Mouse (Mus musculus): ENCODE data around the gene Cfd. TPM values are rescaled to one million over a fixed set of nuclear protein-coding genes. Genes with fewer than 3 reads are reported as not detected.

Gene Cfd
- polyA plus RNA-seq, 1 experiment from 2014 or later: not detected

DNA sequence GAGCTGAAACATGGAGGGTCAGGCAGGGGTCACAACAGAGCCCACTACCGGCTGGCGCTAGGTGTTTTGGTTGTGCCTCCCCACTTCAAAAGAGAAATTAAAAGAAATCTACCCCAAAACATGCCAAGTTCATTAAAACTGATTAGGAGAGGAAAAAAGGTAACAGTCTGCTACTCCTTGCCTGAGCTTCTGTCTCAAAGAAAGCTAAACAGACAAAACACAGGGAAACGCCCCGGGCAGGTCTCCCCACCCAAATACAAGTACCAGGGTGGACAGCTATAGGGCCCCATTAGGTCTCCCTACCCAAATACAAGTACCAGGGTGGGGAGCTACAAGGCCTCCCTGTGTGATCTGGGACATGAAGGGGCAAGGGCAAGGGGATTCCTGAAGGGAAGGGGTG, 19.9 kb downstream of the Cfd start, which contains the start of gene Gm26602:
Gene Gm26602, plus strand, starts transcription at position 301 of the 400 bp plus-strand sequence.
- Histone ChIP-seq H3K4me2 (no peak within 1 kb of the TSS), H3K9me3 (ENCODE audit: control insufficient read depth, low read length) (no peaks in the 10 kb centered on the region), H3K36me3 (ENCODE audit: control insufficient read depth, insufficient read depth, low read length) (0 out of 2 replicates have a peak, but pooled peaks cover 6% of the 10 kb centered on the region), H3K9ac (ENCODE audit: low read length) (no peak within 1 kb of the TSS), H3K4me3 (ENCODE audit: low read depth, low read length) (no peak within 1 kb of the TSS), H3K27ac (ENCODE audit: low read depth, low read length) (no peak within 1 kb of the TSS), H3K4me1 (ENCODE audit: control insufficient read depth, insufficient read depth, low read length) (peaks cover 15% of the 10 kb centered on the region), H3K27me3 (ENCODE audit: control insufficient read depth, insufficient read depth, low read length) (no peaks in the 10 kb centered on the region)
- WGBS: 94% methylated on average over 4 of the region's 4 CpGs
- DNase-seq (ENCODE audit: low spot score, missing footprints) (no peak), ATAC-seq (ENCODE audit: low FRiP score) (no peak)

DNA sequence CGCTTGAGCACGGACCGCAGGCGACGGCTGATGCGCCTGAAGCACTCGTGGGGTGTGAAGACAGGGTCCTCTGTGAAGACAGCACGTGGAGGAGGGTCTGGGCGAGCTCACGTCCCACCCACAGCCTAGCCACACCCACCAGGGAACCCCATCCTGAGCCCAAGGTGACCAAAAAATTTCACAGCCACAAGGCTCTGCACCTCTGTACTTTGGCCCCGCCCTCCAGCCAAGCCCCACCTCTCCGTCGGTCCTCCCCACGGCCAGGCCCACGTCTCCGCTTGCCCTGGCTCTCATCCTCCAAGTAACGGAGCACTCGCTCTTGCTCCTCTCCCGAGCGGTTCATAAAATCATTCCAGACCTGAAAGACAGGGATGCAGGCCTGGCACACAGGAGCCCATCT, 21.8 kb downstream of the Cfd start:
- Histone ChIP-seq H3K36me3 (ENCODE audit: control insufficient read depth, insufficient read depth, low read length) (no peaks in the 10 kb centered on the region), H3K27ac (ENCODE audit: low read depth, low read length) (no peak overlapping the region), H3K27me3 (ENCODE audit: control insufficient read depth, insufficient read depth, low read length) (peaks cover 2% of the 10 kb centered on the region), H3K4me2 (no peak overlapping the region), H3K9ac (ENCODE audit: low read length) (no peak overlapping the region), H3K4me1 (ENCODE audit: control insufficient read depth, insufficient read depth, low read length) (peaks cover 21% of the 10 kb centered on the region), H3K4me3 (ENCODE audit: low read depth, low read length) (no peak overlapping the region), H3K9me3 (ENCODE audit: control insufficient read depth, low read length) (no peaks in the 10 kb centered on the region)
- ATAC-seq (ENCODE audit: low FRiP score) (no peak), DNase-seq (ENCODE audit: low spot score, missing footprints) (no peak)
- 65% methylated on average over 20 of the region's 20 CpGs for WGBS

- ATAC-seq (ENCODE audit: low FRiP score) (no peak), DNase-seq (ENCODE audit: low spot score, missing footprints) (no peak)
- H3K4me1 ChIP-seq (ENCODE audit: control insufficient read depth, insufficient read depth, low read length): peaks cover 15% of the 10 kb centered on the region
- no peaks in the 10 kb centered on the region for H3K36me3 ChIP-seq (ENCODE audit: control insufficient read depth, insufficient read depth, low read length)
- no peak overlapping the region for H3K27ac ChIP-seq (ENCODE audit: low read depth, low read length)
- peaks cover 22% of the 10 kb centered on the region for H3K27me3 ChIP-seq (ENCODE audit: control insufficient read depth, insufficient read depth, low read length)
- H3K9me3 ChIP-seq (ENCODE audit: control insufficient read depth, low read length): no peaks in the 10 kb centered on the region
- no peak overlapping the region for H3K4me2 ChIP-seq
- no peak overlapping the region for H3K9ac ChIP-seq (ENCODE audit: low read length)
- 66% methylated on average over 11 of the region's 11 CpGs for WGBS
- no peak overlapping the region for H3K4me3 ChIP-seq (ENCODE audit: low read depth, low read length)
Observed at GRCm38 (mm10) chr10:79914131-79914947, 23.7 kb downstream of the Cfd start.

- ATAC-seq (ENCODE audit: low FRiP score) (no peak), DNase-seq (ENCODE audit: low spot score, missing footprints) (no peak)
- Histone ChIP-seq H3K9me3 (ENCODE audit: control insufficient read depth, low read length) (no peaks in the 10 kb centered on the region), H3K27me3 (ENCODE audit: control insufficient read depth, insufficient read depth, low read length) (peaks cover 29% of the 10 kb centered on the region), H3K4me2 (no peak overlapping the region), H3K27ac (ENCODE audit: low read depth, low read length) (no peak overlapping the region), H3K4me1 (ENCODE audit: control insufficient read depth, insufficient read depth, low read length) (peaks cover 18% of the 10 kb centered on the region), H3K4me3 (ENCODE audit: low read depth, low read length) (no peak overlapping the region), H3K36me3 (ENCODE audit: control insufficient read depth, insufficient read depth, low read length) (no peaks in the 10 kb centered on the region), H3K9ac (ENCODE audit: low read length) (no peak overlapping the region)
- 73% methylated on average over 7 of the region's 7 CpGs for WGBS
Observed at GRCm38 (mm10) chr10:79914948-79915596, 24.4 kb downstream of the Cfd start.

- DNase-seq (ENCODE audit: low spot score, missing footprints): no peak
- ATAC-seq (ENCODE audit: low FRiP score): no peak
- Histone ChIP-seq H3K36me3 (ENCODE audit: control insufficient read depth, insufficient read depth, low read length) (no peaks in the 10 kb centered on the region), H3K4me3 (ENCODE audit: low read depth, low read length) (peak overlapping the region; percentile 72), H3K4me2 (peak overlapping the region; percentile 94), H3K9me3 (ENCODE audit: control insufficient read depth, low read length) (no peaks in the 10 kb centered on the region), H3K27ac (ENCODE audit: low read depth, low read length) (0 out of 2 replicates have a peak overlapping the region, but pooled peaks have one; percentile 35), H3K4me1 (ENCODE audit: control insufficient read depth, insufficient read depth, low read length) (peaks cover 27% of the 10 kb centered on the region), H3K9ac (ENCODE audit: low read length) (peak overlapping the region; percentile 92), H3K27me3 (ENCODE audit: control insufficient read depth, insufficient read depth, low read length) (peaks cover 39% of the 10 kb centered on the region)
- 6% methylated on average over 8 of the region's 8 CpGs for WGBS
Observed at GRCm38 (mm10) chr10:79916081-79916480, 25.4 kb downstream of the Cfd start.

GRCm38 (mm10) chr10:79916808-79917531, 26.3 kb downstream of the Cfd start, which contains the start of gene Kiss1r:
TSS of gene Kiss1r (plus strand) at chr10:79916971.
- H3K4me3 ChIP-seq (ENCODE audit: low read depth, low read length): peak within 1 kb of the TSS; percentile 72
- peaks cover 48% of the 10 kb centered on the region for H3K27me3 ChIP-seq (ENCODE audit: control insufficient read depth, insufficient read depth, low read length)
- peaks cover 33% of the 10 kb centered on the region for H3K4me1 ChIP-seq (ENCODE audit: control insufficient read depth, insufficient read depth, low read length)
- peak; percentile 86 for ATAC-seq (ENCODE audit: low FRiP score)
- 3% methylated on average over 39 of the region's 42 CpGs for WGBS
- H3K36me3 ChIP-seq (ENCODE audit: control insufficient read depth, insufficient read depth, low read length): no peaks in the 10 kb centered on the region
- peak; percentile 98 for DNase-seq (ENCODE audit: low spot score, missing footprints)
- peak within 1 kb of the TSS; percentile 94 for H3K4me2 ChIP-seq
- peak within 1 kb of the TSS; percentile 92 for H3K9ac ChIP-seq (ENCODE audit: low read length)
- no peaks in the 10 kb centered on the region for H3K9me3 ChIP-seq (ENCODE audit: control insufficient read depth, low read length)
- 0 out of 2 replicates have a peak within 1 kb of the TSS, but pooled peaks have one; percentile 35 for H3K27ac ChIP-seq (ENCODE audit: low read depth, low read length)

- Histone ChIP-seq H3K27me3 (ENCODE audit: control insufficient read depth, insufficient read depth, low read length) (peaks cover 54% of the 10 kb centered on the region), H3K4me2 (peak overlapping the region; percentile 94), H3K36me3 (ENCODE audit: control insufficient read depth, insufficient read depth, low read length) (no peaks in the 10 kb centered on the region), H3K27ac (ENCODE audit: low read depth, low read length) (no peak overlapping the region), H3K4me3 (ENCODE audit: low read depth, low read length) (peak overlapping the region; percentile 72), H3K9me3 (ENCODE audit: control insufficient read depth, low read length) (no peaks in the 10 kb centered on the region), H3K4me1 (ENCODE audit: control insufficient read depth, insufficient read depth, low read length) (peaks cover 33% of the 10 kb centered on the region), H3K9ac (ENCODE audit: low read length) (peak overlapping the region; percentile 92; the same call in 1 of the 2 replicates)
- no peak for DNase-seq (ENCODE audit: low spot score, missing footprints)
- WGBS: 64% methylated on average over 5 of the region's 5 CpGs
- ATAC-seq (ENCODE audit: low FRiP score): no peak
Observed at GRCm38 (mm10) chr10:79917532-79918100, 27.0 kb downstream of the Cfd start.

GRCm38 (mm10) chr10:79918231-79919078, 27.8 kb downstream of the Cfd start:
- ATAC-seq (ENCODE audit: low FRiP score): no peak
- Histone ChIP-seq H3K4me1 (ENCODE audit: control insufficient read depth, insufficient read depth, low read length) (peaks cover 33% of the 10 kb centered on the region), H3K36me3 (ENCODE audit: control insufficient read depth, insufficient read depth, low read length) (no peaks in the 10 kb centered on the region), H3K4me2 (peak overlapping the region; percentile 6; the same call in 1 of the 2 replicates), H3K9me3 (ENCODE audit: control insufficient read depth, low read length) (no peaks in the 10 kb centered on the region), H3K4me3 (ENCODE audit: low read depth, low read length) (no peak overlapping the region), H3K27me3 (ENCODE audit: control insufficient read depth, insufficient read depth, low read length) (peaks cover 60% of the 10 kb centered on the region), H3K27ac (ENCODE audit: low read depth, low read length) (no peak overlapping the region), H3K9ac (ENCODE audit: low read length) (no peak overlapping the region)
- WGBS: 4% methylated on average over 30 of the region's 35 CpGs
- peak; percentile 89 for DNase-seq (ENCODE audit: low spot score, missing footprints)
